Mouse (Mus musculus) liver, postnatal 0 days (tissue): Measurements from ENCODE around the gene Arhgap28.

Experiments used
- CTCF ChIP-seq: sonication (generic); IDR thresholded peaks from 2 replicates; pipeline ENCODE4 v1.5.1; 2016; ENCODE audit warnings: antibody characterized with exemption, low read depth
- EP300 ChIP-seq: IDR thresholded peaks from 2 replicates; pipeline ENCODE4 v1.6.1; 2016; ENCODE audit warnings: antibody characterized with exemption, low read depth, mild to moderate bottlenecking

DNA sequence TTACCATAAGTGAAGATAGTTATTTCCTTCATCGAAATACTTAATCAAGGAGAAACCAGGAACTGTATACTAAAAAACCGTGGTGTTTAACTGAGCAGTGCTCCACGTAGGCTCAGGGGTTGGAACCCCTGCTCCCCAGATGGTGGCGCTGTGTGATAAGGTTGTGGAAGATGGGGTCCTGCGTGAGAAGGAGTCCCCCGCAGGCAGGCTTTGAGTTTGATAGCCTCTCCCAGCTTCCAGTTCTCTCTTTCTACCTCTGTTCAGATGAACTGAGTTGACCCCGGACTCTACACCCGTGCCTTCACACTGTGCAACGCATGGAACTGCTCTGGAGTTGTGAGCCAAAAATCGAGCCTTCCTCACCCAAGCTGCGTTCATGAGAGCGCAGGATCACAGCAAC lies 91.3 kb downstream of the Arhgap28 start:
- TF ChIP-seq CTCF (peak; percentile 60), EP300 (no peak)
